Mouse (Mus musculus) neural tube, embryonic 11.5 days (tissue): ENCODE results near the gene Fus. TPM values are rescaled to one million over a fixed set of nuclear protein-coding genes. Genes with fewer than 3 reads are reported as not detected.

ENCODE experiments used
- ATAC-seq: fragments of 200-750 bp; cut with Nextera tagmentation; 2 replicates; pipeline ENCODE4 v1.8.0; 2017; ENCODE audit warnings: moderate number of reproducible peaks, mild to moderate bottlenecking, moderate TSS enrichment, moderate library complexity; ENCODE audit not compliant: insufficient read depth, low FRiP score, low TSS enrichment
- DNase-seq: peaks from one replicate; pipeline ENCODE4 v3.0.0-alpha.2; 2015; ENCODE audit warnings: low spot score
- H3K27ac ChIP-seq: fragments of 300-500 bp; sonication (generic); 2 replicates; pipeline ENCODE4 v1.5.1; 2014; ENCODE audit warnings: low read depth, mild to moderate bottlenecking, low read length
- H3K27me3 ChIP-seq: fragments of 300-500 bp; sonication (generic); 2 replicates; pipeline ENCODE4 v1.6.1; 2014; ENCODE audit warnings: mild to moderate bottlenecking, low read length, mixed read lengths; ENCODE audit not compliant: control insufficient read depth, insufficient read depth
- H3K36me3 ChIP-seq: fragments of 300-500 bp; sonication (generic); 2 replicates; pipeline ENCODE4 v1.6.1; 2014; ENCODE audit warnings: mild to moderate bottlenecking, low read length, moderate library complexity, mixed read lengths; ENCODE audit not compliant: control insufficient read depth, insufficient read depth
- H3K4me1 ChIP-seq: fragments of 300-500 bp; sonication (generic); 2 replicates; pipeline ENCODE4 v1.6.1; 2014; ENCODE audit warnings: low read length, mixed read lengths; ENCODE audit not compliant: control insufficient read depth, insufficient read depth
- H3K4me2 ChIP-seq: fragments of 300-500 bp; sonication (generic); 2 replicates; pipeline ENCODE4 v1.6.1; 2014; ENCODE audit warnings: low read depth, mild to moderate bottlenecking, moderate library complexity
- H3K4me3 ChIP-seq: fragments of 300-500 bp; sonication (generic); 2 replicates; pipeline ENCODE4 v1.5.1; 2014; ENCODE audit warnings: low read depth, low read length
- H3K9ac ChIP-seq: fragments of 300-500 bp; sonication (generic); 2 replicates; pipeline ENCODE4 v1.6.1; 2014; ENCODE audit warnings: mild to moderate bottlenecking, low read length
- H3K9me3 ChIP-seq: fragments of 300-500 bp; sonication (generic); 2 replicates; pipeline ENCODE4 v1.6.1; 2016; ENCODE audit warnings: low read length; ENCODE audit not compliant: control insufficient read depth
- WGBS: fragments of 180-500 bp; shearing (Covaris S2); extraction: QIAGEN DNeasy Blood & Tissue Kit; methylation state at CpG from one replicate; pipeline ENCODE4 v1.1.7; 2014; 5-methylcytosine and 5-hydroxymethylcytosine counted together
- polyA plus RNA-seq: library from polyadenylated mRNA; unstranded; fragments of >200 nt; fragmentation: Nextera tagmentation; extraction: Ambion mirVana; gene quantifications from 2 replicates; pipeline ENCODE4 v1.2.1, GENCODE M21; 2014

Fus gene
- 48.1 and 51.6 TPM in 2 replicates for polyA plus RNA-seq

DNA sequence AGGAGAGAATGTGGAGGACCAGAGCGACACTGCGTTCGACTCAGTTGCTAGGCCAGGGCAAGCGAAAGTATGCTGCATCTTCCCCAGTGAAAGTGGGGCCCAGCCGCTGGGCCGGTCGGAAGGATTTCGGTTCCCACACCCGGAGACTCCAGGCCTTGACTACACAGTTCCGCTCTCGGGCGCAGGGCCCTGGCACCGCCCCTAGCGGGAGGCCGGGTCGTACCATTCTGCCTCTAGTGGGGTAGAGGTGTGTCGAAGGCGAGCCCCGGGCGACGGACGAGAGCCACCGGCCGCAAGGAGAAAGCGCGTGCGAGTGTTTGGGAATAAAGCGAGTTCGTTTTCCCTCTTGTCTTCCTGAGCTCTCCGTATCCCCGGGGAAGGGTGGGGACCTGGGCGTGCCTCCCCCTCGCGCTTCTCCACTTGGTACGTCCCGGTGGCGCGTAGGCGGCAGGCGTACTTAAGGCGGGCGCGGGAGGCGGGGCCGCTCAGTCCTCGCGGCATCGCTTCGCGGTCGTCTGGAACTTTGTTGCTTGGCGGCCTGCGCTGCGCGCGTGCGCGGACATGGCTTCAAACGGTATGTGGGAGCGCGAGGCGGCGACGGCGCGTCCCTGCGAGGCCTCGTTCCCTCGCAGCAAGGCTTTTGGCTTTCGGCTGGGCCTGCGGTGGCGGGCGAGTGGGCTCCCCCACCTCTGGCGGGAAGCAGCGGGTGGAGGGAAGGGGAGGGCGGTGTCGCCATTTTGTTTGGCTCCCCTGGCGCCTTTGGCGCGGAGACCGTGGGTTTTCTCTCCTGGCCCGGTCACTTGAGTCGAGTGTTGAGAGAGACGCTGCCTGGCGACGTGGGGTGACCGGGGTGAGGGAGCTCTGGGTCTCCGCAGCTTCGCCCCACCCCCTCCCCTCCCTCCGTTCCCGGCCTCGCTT lies at the start of gene Fus:
Gene Fus (plus strand): TSS at position 454 of the 918 bp plus-strand sequence.
- Histone ChIP-seq H3K4me1 (peaks cover 9% of the 10 kb centered on the region; the same call in 1 of the 2 replicates), H3K9ac (peak within 1 kb of the TSS; percentile 100), H3K36me3 (peaks cover 12% of the 10 kb centered on the region), H3K9me3 (no peaks in the 10 kb centered on the region), H3K4me3 (peak within 1 kb of the TSS; percentile 88), H3K27ac (peak within 1 kb of the TSS; percentile 89), H3K4me2 (peak within 1 kb of the TSS; percentile 95), H3K27me3 (no peaks in the 10 kb centered on the region)
- WGBS: under 1% methylated on average over 81 of the region's 92 CpGs
- DNase-seq (peak; percentile 95), ATAC-seq (peak; percentile 95)

DNA sequence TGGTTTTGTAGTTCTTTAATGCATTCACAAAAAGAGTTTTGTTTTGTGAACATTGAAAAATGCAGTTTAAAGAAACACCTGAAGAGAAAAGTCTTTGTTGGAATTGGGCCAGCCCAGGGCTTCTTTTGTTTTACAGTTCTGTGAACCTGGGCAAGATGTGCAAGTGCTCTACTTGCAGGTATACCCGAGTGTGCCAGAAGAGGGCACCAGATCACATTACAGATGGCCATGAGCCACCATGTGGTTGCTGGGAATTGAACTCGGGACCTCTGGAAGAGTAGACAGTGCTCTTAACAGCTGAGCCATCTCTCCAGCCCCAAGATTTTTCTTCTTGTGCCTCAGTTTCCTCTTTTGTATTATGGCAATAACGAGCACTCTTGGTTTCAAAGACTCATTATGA lies 49.1 kb upstream of the Fus start:
- no peak overlapping the region for H3K9ac ChIP-seq
- H3K36me3 ChIP-seq: peaks cover 3% of the 10 kb centered on the region; the same call in 1 of the 2 replicates
- no peaks in the 10 kb centered on the region for H3K27me3 ChIP-seq
- no peak for ATAC-seq
- H3K9me3 ChIP-seq: no peaks in the 10 kb centered on the region
- no peak overlapping the region for H3K4me3 ChIP-seq
- DNase-seq: peak; percentile 50
- no peak overlapping the region for H3K27ac ChIP-seq
- 0 out of 2 replicates have a peak, but pooled peaks cover under 1% of the 10 kb centered on the region for H3K4me1 ChIP-seq
- no peak overlapping the region for H3K4me2 ChIP-seq
- 56% methylated on average over 3 of the region's 3 CpGs for WGBS

GRCm38 (mm10) chr7:127919290-127919689 lies 48.0 kb upstream of the Fus start:
- no peak overlapping the region for H3K4me3 ChIP-seq
- WGBS: 76% methylated on average over 7 of the region's 7 CpGs
- no peak overlapping the region for H3K4me2 ChIP-seq
- no peaks in the 10 kb centered on the region for H3K27me3 ChIP-seq
- ATAC-seq: no peak
- H3K36me3 ChIP-seq: peaks cover 3% of the 10 kb centered on the region; the same call in 1 of the 2 replicates
- H3K9me3 ChIP-seq: no peaks in the 10 kb centered on the region
- H3K9ac ChIP-seq: no peak overlapping the region
- no peaks in the 10 kb centered on the region for H3K4me1 ChIP-seq
- H3K27ac ChIP-seq: no peak overlapping the region
- peak; percentile 31 for DNase-seq

DNA sequence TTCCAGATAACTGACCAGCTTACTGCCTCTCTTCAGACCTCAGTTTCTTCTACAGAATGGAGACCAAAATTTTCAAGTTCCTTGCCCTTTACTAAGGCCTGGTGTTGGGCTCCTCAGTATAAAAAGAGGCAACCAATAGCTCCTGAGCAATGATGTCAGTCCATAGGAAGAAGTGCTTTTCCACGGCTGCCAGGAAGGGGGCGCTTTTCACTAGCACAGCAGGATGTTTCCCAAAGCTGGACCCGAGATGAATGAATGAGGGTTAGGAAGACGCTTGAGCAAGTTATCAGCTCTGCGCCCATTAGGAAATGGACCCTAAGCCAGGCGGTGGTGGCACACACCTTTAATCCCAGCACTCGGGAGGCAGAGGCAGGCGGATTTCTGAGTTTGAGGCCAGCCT lies 45.7 kb upstream of the Fus start:
- no peaks in the 10 kb centered on the region for H3K4me1 ChIP-seq
- H3K9ac ChIP-seq: no peak overlapping the region
- H3K9me3 ChIP-seq: no peaks in the 10 kb centered on the region
- H3K4me2 ChIP-seq: no peak overlapping the region
- DNase-seq: no peak
- no peak overlapping the region for H3K4me3 ChIP-seq
- no peak for ATAC-seq
- H3K27ac ChIP-seq: no peak overlapping the region
- H3K36me3 ChIP-seq: peaks cover 3% of the 10 kb centered on the region; the same call in 1 of the 2 replicates
- H3K27me3 ChIP-seq: no peaks in the 10 kb centered on the region
- 70% methylated on average over 8 of the region's 8 CpGs for WGBS

- DNase-seq (no peak), ATAC-seq (no peak)
- WGBS: 86% methylated on average over 6 of the region's 6 CpGs
- Histone ChIP-seq H3K36me3 (peaks cover 3% of the 10 kb centered on the region), H3K9me3 (no peaks in the 10 kb centered on the region), H3K27ac (no peak overlapping the region), H3K4me3 (no peak overlapping the region), H3K27me3 (no peaks in the 10 kb centered on the region), H3K9ac (no peak overlapping the region), H3K4me2 (no peak overlapping the region), H3K4me1 (no peaks in the 10 kb centered on the region)
Measured at GRCm38 (mm10) chr7:127922451-127923275, 44.6 kb upstream of the Fus start.

GRCm38 (mm10) chr7:127923714-127924113 lies 43.5 kb upstream of the Fus start:
- no peaks in the 10 kb centered on the region for H3K9me3 ChIP-seq
- no peak for ATAC-seq
- peaks cover 3% of the 10 kb centered on the region for H3K36me3 ChIP-seq

GRCm38 (mm10) chr7:127925252-127925651 lies 42.0 kb upstream of the Fus start:
- Histone ChIP-seq H3K4me2 (no peak overlapping the region), H3K36me3 (peaks cover 3% of the 10 kb centered on the region), H3K4me1 (no peaks in the 10 kb centered on the region), H3K27ac (no peak overlapping the region), H3K9ac (no peak overlapping the region), H3K4me3 (no peak overlapping the region), H3K27me3 (peaks cover 16% of the 10 kb centered on the region), H3K9me3 (no peaks in the 10 kb centered on the region)
- no peak for ATAC-seq
- 87% methylated on average over 5 of the region's 5 CpGs for WGBS
- no peak for DNase-seq

More at GRCm38 (mm10) chr7:127923714-127924113, 43.5 kb upstream of the Fus start:
- H3K9ac ChIP-seq: no peak overlapping the region
- 88% methylated on average over 5 of the region's 5 CpGs for WGBS
- H3K27me3 ChIP-seq: peaks cover 3% of the 10 kb centered on the region; the same call in 1 of the 2 replicates
- H3K4me3 ChIP-seq: no peak overlapping the region
- H3K4me1 ChIP-seq: no peaks in the 10 kb centered on the region
- no peak overlapping the region for H3K4me2 ChIP-seq
- H3K27ac ChIP-seq: no peak overlapping the region
- no peak for DNase-seq

DNA sequence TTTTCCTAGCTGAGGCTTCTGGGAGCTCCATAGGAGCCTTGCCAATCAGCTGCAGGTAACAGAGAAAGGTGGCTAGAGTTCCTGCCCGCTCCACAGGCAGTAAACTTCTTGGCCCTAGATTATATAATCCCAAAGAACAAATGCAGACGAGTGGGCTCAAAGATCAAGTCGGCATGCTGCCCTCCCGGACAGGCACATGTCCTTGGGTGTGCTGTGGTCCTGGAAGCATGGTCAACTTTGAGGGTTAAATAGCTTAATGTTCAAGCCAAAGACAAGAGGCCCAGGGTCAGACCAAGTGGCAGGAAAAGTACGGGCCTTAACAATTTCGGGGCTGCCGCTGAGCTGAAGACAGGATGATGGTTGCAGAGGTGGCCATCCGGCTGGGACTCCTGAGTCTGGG lies 41.2 kb upstream of the Fus start:
- H3K27me3 ChIP-seq: peaks cover 18% of the 10 kb centered on the region
- ATAC-seq (no peak), DNase-seq (no peak)
- H3K36me3 ChIP-seq: peaks cover 3% of the 10 kb centered on the region
- H3K9ac ChIP-seq: no peak overlapping the region
- H3K4me1 ChIP-seq: no peaks in the 10 kb centered on the region
- H3K27ac ChIP-seq: no peak overlapping the region
- 95% methylated on average over 8 of the region's 8 CpGs for WGBS
- H3K4me2 ChIP-seq: no peak overlapping the region
- H3K9me3 ChIP-seq: no peaks in the 10 kb centered on the region
- H3K4me3 ChIP-seq: no peak overlapping the region
